Mouse (Mus musculus) testis, adult 2 months (tissue): ENCODE results near the gene Zbtb22.

Experiments
- CTCF ChIP-seq: fragments of 200-500 bp; IDR thresholded peaks from 2 replicates; pipeline ENCODE4 v1.5.1; 2012; ENCODE audit warnings: low read depth, mild to moderate bottlenecking, inconsistent platforms, low read length, moderate library complexity; ENCODE audit not compliant: control insufficient read depth, insufficient read depth, insufficient replicate concordance
- POLR2A ChIP-seq: fragments of 200-500 bp; IDR thresholded peaks from 2 replicates; pipeline ENCODE4 v1.6.1; 2012; ENCODE audit warnings: low read depth, mild to moderate bottlenecking, inconsistent platforms, low read length, moderate library complexity; ENCODE audit not compliant: control insufficient read depth

- TF ChIP-seq POLR2A: no peak
- no peak for TF ChIP-seq CTCF
Observed at GRCm38 (mm10) chr17:33926207-33926932, 10.7 kb downstream of the Zbtb22 start.
